Mouse (Mus musculus) inflammation-experienced regulatory T-cells, adult 16 weeks (primary cell): ENCODE results near the gene Stx7. TPM values are rescaled to one million over a fixed set of nuclear protein-coding genes. Genes with fewer than 3 reads are reported as not detected.

ENCODE experiments used
- polyA plus RNA-seq: library from polyadenylated mRNA; unstranded; fragments of 100-300 nt; shearing (Covaris generic); gene quantifications from one replicate; pipeline ENCODE4 v1.2.1, GENCODE M21; 2017

Gene Stx7
- polyA plus RNA-seq = 46.3 TPM

DNA sequence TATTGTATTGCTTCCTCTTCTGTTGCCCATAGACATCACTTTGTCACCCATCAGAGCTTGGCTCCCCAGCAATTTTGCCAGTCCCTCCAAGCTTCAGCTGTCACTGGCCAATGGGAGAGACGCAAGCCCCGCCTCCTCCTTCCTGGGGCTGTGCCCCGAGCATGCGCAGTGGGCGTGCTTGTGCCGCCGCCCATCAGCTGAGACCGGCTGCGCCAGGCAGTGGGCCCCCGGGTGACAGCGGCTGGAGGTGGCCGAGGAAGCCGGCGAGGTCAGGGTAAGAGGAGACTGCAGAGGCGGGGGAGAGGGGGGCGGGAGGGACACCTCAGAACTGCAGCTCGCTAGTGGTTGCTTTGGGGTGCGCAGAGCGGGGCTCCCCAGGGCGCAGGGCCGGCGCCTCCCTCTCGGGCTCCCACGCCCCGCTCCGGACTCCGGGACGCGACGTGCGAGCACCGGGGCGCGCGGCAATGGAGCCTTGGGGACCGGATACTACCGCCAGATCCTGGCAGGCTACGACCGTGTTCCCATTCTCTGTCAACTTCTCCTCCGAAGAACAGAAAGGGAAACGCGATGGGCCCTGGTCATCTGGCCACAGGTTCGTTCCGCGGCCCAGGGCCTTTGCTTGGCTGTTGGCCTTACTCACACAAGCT is at the start of gene Stx7:
Gene Stx7 (plus strand): TSS at position 168 of the 647 bp plus-strand sequence.

DNA sequence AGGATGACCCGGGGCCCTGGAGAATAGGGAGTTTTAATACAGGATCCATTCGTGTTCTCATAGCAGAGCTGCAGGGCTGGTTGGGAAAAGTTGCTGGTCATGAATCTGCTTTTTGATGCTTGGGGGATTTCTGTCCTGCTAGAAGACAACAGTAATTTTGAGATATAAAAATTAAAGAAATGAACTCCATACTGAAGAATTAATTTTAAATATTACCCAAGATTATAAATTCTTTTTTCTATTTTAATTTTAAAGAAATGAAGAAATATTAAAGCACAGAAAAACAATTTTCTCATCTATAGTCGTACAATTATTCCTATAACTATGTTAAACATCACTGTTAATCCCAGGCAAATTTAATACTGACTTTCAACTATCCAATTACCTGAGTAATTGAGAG is 47.3 kb upstream of the Stx7 start, which contains the start of gene Taar8c:
Gene Taar8c (minus strand): TSS at position 101 of the 400 bp plus-strand sequence.

DNA sequence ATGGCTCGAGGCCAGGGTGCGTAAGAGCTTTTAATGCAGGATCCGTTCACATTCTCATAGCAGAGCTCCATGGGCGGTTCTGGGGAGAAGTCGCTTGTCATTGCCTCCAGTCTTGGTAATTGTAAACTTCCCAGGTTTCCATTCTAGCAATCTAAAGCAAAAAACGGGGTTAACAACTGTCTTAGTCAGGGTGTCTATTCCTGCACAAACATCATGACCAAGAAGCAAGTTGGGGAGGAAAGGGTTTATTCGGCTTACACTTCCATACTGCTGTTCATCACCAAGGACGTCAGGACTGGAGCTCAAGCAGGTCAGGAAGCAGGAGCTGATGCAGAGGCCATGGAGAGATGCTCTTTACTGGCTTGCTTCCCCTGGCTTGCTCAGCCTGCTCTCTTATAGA is 39.7 kb upstream of the Stx7 start, which contains the start of gene Taar9:
Gene Taar9 (minus strand): TSS at position 101 of the 400 bp plus-strand sequence.

DNA sequence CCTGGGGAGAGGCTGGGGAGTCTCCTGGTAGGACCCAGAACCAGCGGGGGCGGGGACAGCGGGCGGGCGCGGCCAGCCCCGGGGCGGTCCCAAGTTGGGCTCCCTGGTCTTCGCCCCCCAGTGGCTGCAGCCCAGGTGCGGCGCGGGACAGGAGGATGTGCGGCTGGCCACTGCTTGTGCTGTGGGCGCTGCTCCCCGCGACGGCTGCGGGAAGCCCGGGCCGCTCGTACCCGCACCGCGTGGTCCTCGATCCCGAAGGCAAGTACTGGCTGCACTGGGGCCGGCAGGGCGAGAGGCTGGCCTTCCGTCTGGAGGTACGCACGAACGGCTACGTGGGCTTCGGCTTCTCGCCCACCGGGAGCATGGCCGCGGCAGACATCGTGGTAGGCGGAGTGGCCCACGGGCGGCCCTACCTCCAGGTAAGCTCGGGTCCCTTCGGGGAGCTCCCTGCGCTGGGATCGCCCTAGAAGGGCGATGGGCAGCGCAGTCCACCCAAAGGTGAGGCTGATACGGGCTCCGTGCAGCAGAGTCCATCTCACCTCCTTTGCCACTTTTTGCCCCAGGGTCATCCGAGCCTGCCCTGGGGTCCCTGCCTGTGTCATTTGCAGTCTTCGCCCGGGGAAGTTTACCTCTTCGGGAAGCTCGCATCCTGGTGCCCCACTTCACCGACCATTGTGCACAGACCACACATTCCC is 74.5 kb downstream of the Stx7 start, which contains the start of gene Moxd1:
Gene Moxd1 (plus strand): TSS at position 69 of the 695 bp plus-strand sequence.

Other genes starting within 250 kb of the Stx7 start
- not detected for gene Taar1, start 228.9 kb upstream of the Stx7 start, polyA plus RNA-seq
- gene Taar2, start 210.7 kb upstream of the Stx7 start, polyA plus RNA-seq = not detected
- gene Taar3, start 199.7 kb upstream of the Stx7 start, polyA plus RNA-seq = not detected
- not detected for gene Taar4, start 188.8 kb upstream of the Stx7 start, polyA plus RNA-seq
- gene Taar5, start 178.6 kb upstream of the Stx7 start, polyA plus RNA-seq = not detected
- gene Taar6, start 163.7 kb upstream of the Stx7 start, polyA plus RNA-seq = not detected
- gene Taar7a, start 155.8 kb upstream of the Stx7 start, polyA plus RNA-seq = not detected
- not detected for gene Taar7b, start 149.4 kb upstream of the Stx7 start, polyA plus RNA-seq
- not detected for gene Taar7d, start 122.1 kb upstream of the Stx7 start, polyA plus RNA-seq
- gene Taar7e, start 111.7 kb upstream of the Stx7 start, polyA plus RNA-seq = not detected
- gene Taar7f, start 99.8 kb upstream of the Stx7 start, polyA plus RNA-seq = not detected
- gene Taar8a, start 72.8 kb upstream of the Stx7 start, polyA plus RNA-seq = not detected
- gene Taar8b, start 57.0 kb upstream of the Stx7 start, polyA plus RNA-seq = not detected
- not detected for gene Taar8c, start 47.4 kb upstream of the Stx7 start, polyA plus RNA-seq
- gene Taar9, start 39.8 kb upstream of the Stx7 start, polyA plus RNA-seq = not detected
- not detected for gene Moxd1, start 74.2 kb downstream of the Stx7 start, polyA plus RNA-seq